20 mouse cellular contexts compared by ENCODE assay signal in genomic region chr11:114723030-114723429, GRCm38 (mm10). TPM values are rescaled to one million over a fixed set of nuclear protein-coding genes. Genes with fewer than 3 reads are reported as not detected.
DNase-seq lines count a peak whose midpoint lies in the region; ATAC-seq and TF ChIP-seq lines count a peak whose summit lies in the region.
"Had no signal": no experiment of that assay in that cellular context is flagged by ENCODE, and none has a peak within 500 bp of the region (broad histone marks: within the 10 kb centered on the region; RNA-seq: fewer than 3 reads in every experiment).

No protein-coding gene starts in this region.

- no peak overlapping the region for H3K9ac ChIP-seq in hindbrain, postnatal 0 days (replicated peaks; ENCODE audit: low read length)
- H3K9ac ChIP-seq in stomach, postnatal 0 days (ENCODE audit: low read length) = no peak overlapping the region
- no peak overlapping the region for H3K9ac ChIP-seq in intestine, embryonic 15.5 days
- H3K9ac ChIP-seq: embryonic facial prominence, embryonic 12.5 days; forebrain, embryonic 12.5 days; heart, embryonic 15.5 days; hindbrain, embryonic 14.5 days; lung, embryonic 14.5 days had no signal

- TF ChIP-seq EP300 in stomach, postnatal 0 days (optimal IDR thresholded peaks at IDR 0.05) = no peak

- no peak for DNase-seq in hindbrain, embryonic 10.5 days (ENCODE audit: low spot score)
- DNase-seq in hindbrain, postnatal 0 days (ENCODE audit: low spot score) = no peak
- DNase-seq in MN1 (ENCODE audit: low spot score) = peak; percentile 20
- peak; percentile 82 for DNase-seq in adrenal gland, postnatal 14 days
- no peak for DNase-seq in stomach, postnatal 0 days (ENCODE audit: low spot score)
- DNase-seq in kidney, adult 9 months = no peak
- DNase-seq: cerebellum, adult 11-12 months; cerebellum, postnatal 36 days; kidney, adult 11 months; kidney, postnatal 14 days; lung, embryonic 14.5 days had no signal

- no peak for ATAC-seq in hindbrain, postnatal 0 days
- no peak for ATAC-seq in stomach, postnatal 0 days (ENCODE audit: low FRiP score, low TSS enrichment)
- ATAC-seq in intestine, embryonic 15.5 days = no peak
- ATAC-seq: CD4-positive, CD25-positive, alpha-beta regulatory T cell, adult 4 months had no signal

- H3K4me1 ChIP-seq in hindbrain, embryonic 10.5 days (replicated peaks) = peaks cover 30% of the 10 kb centered on the region
- H3K4me1 ChIP-seq in hindbrain, postnatal 0 days (ENCODE audit: insufficient read depth, low read length) = 0 out of 2 replicates have a peak, but pooled peaks cover 10% of the 10 kb centered on the region
- 0 out of 2 replicates have a peak, but pooled peaks cover 3% of the 10 kb centered on the region for H3K4me1 ChIP-seq in stomach, postnatal 0 days (replicated peaks; ENCODE audit: control insufficient read depth, insufficient read depth)
- peaks cover 16% of the 10 kb centered on the region for H3K4me1 ChIP-seq in intestine, embryonic 15.5 days (replicated peaks)

- no peak for TF ChIP-seq CTCF in hindbrain, postnatal 0 days (IDR thresholded peaks at IDR 0.05; ENCODE audit: low read depth)
- no peak for TF ChIP-seq CTCF in stomach, postnatal 0 days (IDR thresholded peaks at IDR 0.05; ENCODE audit: low read depth)

- no peaks in the 10 kb centered on the region for H3K36me3 ChIP-seq in hindbrain, embryonic 10.5 days
- H3K36me3 ChIP-seq in hindbrain, postnatal 0 days (ENCODE audit: insufficient read depth, low read length) = no peaks in the 10 kb centered on the region
- H3K36me3 ChIP-seq in macrophage (ENCODE audit: inconsistent target) = peaks cover 12% of the 10 kb centered on the region; the same call in 1 of the 2 replicates
- H3K36me3 ChIP-seq in stomach, postnatal 0 days (ENCODE audit: control insufficient read depth, insufficient read depth, low read length) = no peaks in the 10 kb centered on the region
- H3K36me3 ChIP-seq in intestine, embryonic 15.5 days = no peaks in the 10 kb centered on the region
- H3K36me3 ChIP-seq: embryonic facial prominence, embryonic 12.5 days; forebrain, embryonic 12.5 days; heart, embryonic 15.5 days had no signal

- H3K4me2 ChIP-seq in hindbrain, postnatal 0 days (ENCODE audit: low read depth, low read length) = no peak overlapping the region
- no peak overlapping the region for H3K4me2 ChIP-seq in stomach, postnatal 0 days (replicated peaks; ENCODE audit: low read depth)
- no peak overlapping the region for H3K4me2 ChIP-seq in intestine, embryonic 15.5 days (replicated peaks)
- H3K4me2 ChIP-seq: embryonic facial prominence, embryonic 12.5 days; forebrain, embryonic 12.5 days; heart, embryonic 15.5 days; hindbrain, embryonic 14.5 days; lung, embryonic 14.5 days had no signal

- peak overlapping the region; percentile 36; the same call in 1 of the 2 replicates for H3K27ac ChIP-seq in hindbrain, embryonic 10.5 days
- no peak overlapping the region for H3K27ac ChIP-seq in hindbrain, postnatal 0 days
- H3K27ac ChIP-seq in macrophage = 0 out of 2 replicates have a peak overlapping the region, but pooled peaks have one; percentile 7
- H3K27ac ChIP-seq in stomach, postnatal 0 days (replicated peaks) = no peak overlapping the region
- H3K27ac ChIP-seq in intestine, embryonic 15.5 days = no peak overlapping the region
- H3K27ac ChIP-seq: embryonic facial prominence, embryonic 12.5 days; forebrain, embryonic 12.5 days; heart, embryonic 15.5 days; hindbrain, embryonic 14.5 days had no signal

- no peaks in the 10 kb centered on the region for H3K79me2 ChIP-seq in macrophage (ENCODE audit: inconsistent target)

- no peaks in the 10 kb centered on the region for H3K9me3 ChIP-seq in hindbrain, embryonic 10.5 days
- no peaks in the 10 kb centered on the region for H3K9me3 ChIP-seq in hindbrain, postnatal 0 days (ENCODE audit: low read length)
- H3K9me3 ChIP-seq in stomach, postnatal 0 days (ENCODE audit: control insufficient read depth, low read length) = no peaks in the 10 kb centered on the region
- no peaks in the 10 kb centered on the region for H3K9me3 ChIP-seq in intestine, embryonic 15.5 days
- H3K9me3 ChIP-seq: embryonic facial prominence, embryonic 12.5 days; forebrain, embryonic 12.5 days; heart, embryonic 15.5 days had no signal

- H3K27me3 ChIP-seq in hindbrain, embryonic 10.5 days (ENCODE audit: insufficient read depth, poor library complexity, severe bottlenecking) = peaks cover 6% of the 10 kb centered on the region
- no peaks in the 10 kb centered on the region for H3K27me3 ChIP-seq in hindbrain, postnatal 0 days (ENCODE audit: insufficient read depth, low read length)
- H3K27me3 ChIP-seq in stomach, postnatal 0 days (ENCODE audit: control insufficient read depth, insufficient read depth, low read length) = no peaks in the 10 kb centered on the region
- H3K27me3 ChIP-seq in intestine, embryonic 15.5 days (replicated peaks) = no peaks in the 10 kb centered on the region
- H3K27me3 ChIP-seq: heart, embryonic 15.5 days had no signal

- WGBS in hindbrain, embryonic 10.5 days = 74% methylated on average over 13 of the region's 13 CpGs
- 74% methylated on average over 13 of the region's 13 CpGs for WGBS in hindbrain, postnatal 0 days
- WGBS in macrophage (ENCODE audit: missing documents) = 82% methylated on average over 13 of the region's 13 CpGs
- 63% methylated on average over 13 of the region's 13 CpGs for WGBS in stomach, postnatal 0 days
- 77% methylated on average over 13 of the region's 13 CpGs for WGBS in intestine, embryonic 15.5 days

- H3K4me3 ChIP-seq in hindbrain, embryonic 10.5 days = no peak overlapping the region
- H3K4me3 ChIP-seq in hindbrain, postnatal 0 days (ENCODE audit: low read length) = no peak overlapping the region
- no peak overlapping the region for H3K4me3 ChIP-seq in macrophage (ENCODE audit: inconsistent target)
- H3K4me3 ChIP-seq in stomach, postnatal 0 days (ENCODE audit: low read depth, low read length) = no peak overlapping the region
- H3K4me3 ChIP-seq in intestine, embryonic 15.5 days (replicated peaks) = no peak overlapping the region
- H3K4me3 ChIP-seq: embryonic facial prominence, embryonic 12.5 days; forebrain, embryonic 12.5 days; heart, embryonic 15.5 days had no signal

RNA-seq across cellular contexts. Expression of gene Dnaic2, which starts 4.2 kb away (rescaled TPM):
- polyA plus RNA-seq in hindbrain, embryonic 10.5 days (2016; fragmentation: Nextera tagmentation; extraction: Ambion mirVana) = 4.0 and 6.3 TPM in 2 replicates
- total RNA-seq in hindbrain, postnatal 0 days (2014; rRNA removed) = 5.1 and 5.8 TPM in 2 replicates
- 3.1 and 3.2 TPM in 2 replicates for polyA plus RNA-seq in hindbrain, postnatal 0 days (2015; fragmentation: Nextera tagmentation; extraction: Ambion mirVana)
- 0.44 and 0.64 TPM in 2 replicates for total RNA-seq in adrenal gland, postnatal 14 days (2021)
- 1 to 10 TPM in 12 of 26 experiments, under 1 TPM in 10, not detected in 4; 0.32 to 4.7 (median 1.1) TPM for total RNA-seq in macrophage (2018; cell fraction: chromatin; rRNA removed)
- total RNA-seq in macrophage (2018; cell fraction: cytosol; rRNA removed) = under 1 TPM in 10 of 26 experiments, not detected in 16; 0.03 to 0.19 (median 0.07) TPM
- 1 to 10 TPM in 1 of 26 experiments, under 1 TPM in 15, not detected in 10; 0.18 to 1.2 (median 0.48) TPM for total RNA-seq in macrophage (2018; cell fraction: nucleus; rRNA removed)
- polyA plus RNA-seq in macrophage (2018) = 0.09 TPM in 1 of 3 replicates, not detected in the others
- polyA plus RNA-seq in stomach, postnatal 0 days (2015; fragmentation: Nextera tagmentation; extraction: Ambion mirVana) = 0.35 and 0.36 TPM in 2 replicates
- polyA plus RNA-seq in intestine, embryonic 15.5 days (2015; fragmentation: Nextera tagmentation; extraction: Ambion mirVana) = 0.21 and 0.29 TPM in 2 replicates
- total RNA-seq: liver, adult 2 months; megakaryocyte-erythroid progenitor cell, adult 5-6 weeks had no signal
- polyA plus RNA-seq: CD4-positive, CD25-positive, alpha-beta regulatory T cell, adult 4 months had no signal

RNA-seq across cellular contexts. Expression of gene Kif19a, which starts 42.2 kb away (rescaled TPM):
- polyA plus RNA-seq in hindbrain, embryonic 10.5 days (2016; fragmentation: Nextera tagmentation; extraction: Ambion mirVana) = 1.1 and 3.8 TPM in 2 replicates
- total RNA-seq in hindbrain, postnatal 0 days (2014; rRNA removed) = 7.4 and 13.5 TPM in 2 replicates
- polyA plus RNA-seq in hindbrain, postnatal 0 days (2015; fragmentation: Nextera tagmentation; extraction: Ambion mirVana) = 0.99 and 1.6 TPM in 2 replicates
- 0.41 and 0.56 TPM in 2 replicates for total RNA-seq in adrenal gland, postnatal 14 days (2021)
- 10 to 100 TPM in 1 of 26 experiments, 1 to 10 TPM in 24, under 1 TPM in 1; 0.17 to 10.1 (median 6.6) TPM for total RNA-seq in macrophage (2018; cell fraction: chromatin; rRNA removed)
- 1 to 10 TPM; 1.1 to 3.4 (median 1.7) TPM for total RNA-seq in macrophage (2018; cell fraction: cytosol; rRNA removed)
- 10 to 100 TPM in 1 of 26 experiments, 1 to 10 TPM in 23, under 1 TPM in 2; 0.65 to 10.4 (median 3.6) TPM for total RNA-seq in macrophage (2018; cell fraction: nucleus; rRNA removed)
- polyA plus RNA-seq in macrophage (2018) = 0.67 to 2.7 TPM (median 1.9 TPM) in 3 replicates
- polyA plus RNA-seq in stomach, postnatal 0 days (2015; fragmentation: Nextera tagmentation; extraction: Ambion mirVana) = 0.35 and 0.58 TPM in 2 replicates
- 0.33 and 0.45 TPM in 2 replicates for polyA plus RNA-seq in intestine, embryonic 15.5 days (2015; fragmentation: Nextera tagmentation; extraction: Ambion mirVana)
- total RNA-seq: megakaryocyte-erythroid progenitor cell, adult 5-6 weeks had no signal
- polyA plus RNA-seq: CD4-positive, CD25-positive, alpha-beta regulatory T cell, adult 4 months had no signal

RNA-seq across cellular contexts. Expression of gene Ttyh2, which starts 47.8 kb away (rescaled TPM):
- polyA plus RNA-seq in hindbrain, embryonic 10.5 days (2016; fragmentation: Nextera tagmentation; extraction: Ambion mirVana) = 15.6 and 15.9 TPM in 2 replicates
- total RNA-seq in hindbrain, postnatal 0 days (2014; rRNA removed) = 75.8 and 80.4 TPM in 2 replicates
- 38.6 and 40.3 TPM in 2 replicates for polyA plus RNA-seq in hindbrain, postnatal 0 days (2015; fragmentation: Nextera tagmentation; extraction: Ambion mirVana)
- total RNA-seq in adrenal gland, postnatal 14 days (2021) = 61.7 and 64.7 TPM in 2 replicates
- total RNA-seq in macrophage (2018; cell fraction: chromatin; rRNA removed) = 100 to 1,000 TPM in 10 of 26 experiments, 10 to 100 TPM in 16; 49.5 to 273 (median 89.0) TPM
- 100 to 1,000 TPM; 138 to 232 (median 164) TPM for total RNA-seq in macrophage (2018; cell fraction: cytosol; rRNA removed)
- 100 to 1,000 TPM in 25 of 26 experiments, 10 to 100 TPM in 1; 95.9 to 192 (median 148) TPM for total RNA-seq in macrophage (2018; cell fraction: nucleus; rRNA removed)
- polyA plus RNA-seq in macrophage (2018) = 65.9 to 116 TPM (median 90.0 TPM) in 3 replicates
- polyA plus RNA-seq in stomach, postnatal 0 days (2015; fragmentation: Nextera tagmentation; extraction: Ambion mirVana) = 12.5 and 14.7 TPM in 2 replicates
- 28.5 and 31.5 TPM in 2 replicates for polyA plus RNA-seq in intestine, embryonic 15.5 days (2015; fragmentation: Nextera tagmentation; extraction: Ambion mirVana)

RNA-seq across cellular contexts. Expression of gene Rpl38, which starts 54.7 kb away (rescaled TPM):
- polyA plus RNA-seq in hindbrain, embryonic 10.5 days (2016; fragmentation: Nextera tagmentation; extraction: Ambion mirVana) = 959 and 1,042 TPM in 2 replicates
- total RNA-seq in hindbrain, postnatal 0 days (2014; rRNA removed) = 577 and 578 TPM in 2 replicates
- polyA plus RNA-seq in hindbrain, postnatal 0 days (2015; fragmentation: Nextera tagmentation; extraction: Ambion mirVana) = 954 and 958 TPM in 2 replicates
- total RNA-seq in adrenal gland, postnatal 14 days (2021) = 1,048 and 1,188 TPM in 2 replicates
- 100 to 1,000 TPM in 1 of 26 experiments, 10 to 100 TPM in 25; 12.6 to 225 (median 31.4) TPM for total RNA-seq in macrophage (2018; cell fraction: chromatin; rRNA removed)
- total RNA-seq in macrophage (2018; cell fraction: cytosol; rRNA removed) = 1,000 to 10,000 TPM in 16 of 26 experiments, 100 to 1,000 TPM in 10; 776 to 2,930 (median 1,241) TPM
- 100 to 1,000 TPM; 118 to 308 (median 184) TPM for total RNA-seq in macrophage (2018; cell fraction: nucleus; rRNA removed)
- polyA plus RNA-seq in macrophage (2018) = 892 to 1,637 TPM (median 1,558 TPM) in 3 replicates
- polyA plus RNA-seq in stomach, postnatal 0 days (2015; fragmentation: Nextera tagmentation; extraction: Ambion mirVana) = 1,058 and 1,265 TPM in 2 replicates
- polyA plus RNA-seq in intestine, embryonic 15.5 days (2015; fragmentation: Nextera tagmentation; extraction: Ambion mirVana) = 1,066 and 1,145 TPM in 2 replicates

Comparison
In these comparisons a context has a peak if more than half of its experiments do, and no peak if none do; other contexts are left out.
1. H3K27ac ChIP-seq: peak in hindbrain, embryonic 10.5 days (single experiment) and macrophage (single experiment); none in hindbrain, postnatal 0 days (single experiment), stomach, postnatal 0 days (single experiment) and intestine, embryonic 15.5 days (single experiment).
2. DNase-seq: peak in MN1 (single experiment) and adrenal gland, postnatal 14 days (single experiment); none in hindbrain, embryonic 10.5 days (single experiment), hindbrain, postnatal 0 days (single experiment), stomach, postnatal 0 days (single experiment) and kidney, adult 9 months (single experiment).